Mouse (Mus musculus): Measurements from ENCODE around the gene 9230102O04Rik. TPM values are rescaled to one million over a fixed set of nuclear protein-coding genes. Genes with fewer than 3 reads are reported as not detected.
A peak's percentile ranks its signal among the peaks of the same experiment; 100 is the strongest.

The 9230102O04Rik gene
- total RNA-seq (2021): not detected
- long read RNA-seq, experiment 1: 0 reads
- long read RNA-seq, experiment 2, partial matches to known transcripts: 0 of 1 reads
- long read RNA-seq, experiment 2, other reads (novel, unspliced or antisense): 0 of 1 reads

- no peak for DNase-seq (ENCODE audit: low spot score in 2 of 2)
Observed at GRCm38 (mm10) chr2:9888913-9889650, at the start of gene 9230102O04Rik. Gene 9230102O04Rik, minus strand, starts transcription at chr2:9889540.

DNA sequence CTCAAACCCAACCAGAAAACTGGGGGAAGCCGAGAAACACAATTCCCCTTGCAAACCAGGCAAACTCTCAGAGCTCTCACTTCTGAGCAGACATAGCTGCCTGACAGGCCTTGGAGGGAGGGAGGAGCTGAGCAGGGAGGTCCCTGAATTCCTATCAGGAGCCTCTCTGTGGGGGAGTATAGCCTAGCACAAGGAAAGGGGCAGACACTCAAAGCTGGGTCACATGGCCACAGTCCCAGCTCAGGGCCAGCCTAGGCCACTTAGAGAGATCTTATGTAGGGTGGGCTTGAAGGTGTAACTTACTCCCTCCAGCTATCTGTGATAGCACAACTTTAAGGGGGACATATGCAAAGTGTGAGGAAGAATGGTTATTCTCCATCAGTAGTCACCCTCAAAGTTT, 46.6 kb upstream of the 9230102O04Rik start:
- DNase-seq (ENCODE audit: low spot score in 2 of 2): no peak

DNA sequence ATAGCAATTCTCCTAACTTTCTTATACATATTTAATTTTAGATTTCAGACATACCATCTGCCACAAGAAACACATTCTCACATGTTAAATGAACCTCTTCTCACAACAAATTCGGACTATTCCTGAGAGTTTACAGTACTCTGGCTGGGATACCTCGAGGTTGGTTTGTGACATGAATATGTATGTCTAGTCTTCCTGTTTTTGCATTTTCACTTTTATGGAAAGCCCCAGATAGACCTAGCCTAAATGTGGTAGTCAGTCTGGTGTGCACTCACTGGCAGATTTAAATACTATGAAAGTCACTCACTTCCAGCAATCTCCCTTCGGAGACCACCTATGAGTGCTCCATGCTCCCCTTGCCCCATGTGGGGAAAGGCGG, 37.6 kb upstream of the 9230102O04Rik start:
- no peak for DNase-seq (ENCODE audit: low spot score in 2 of 2)

DNA sequence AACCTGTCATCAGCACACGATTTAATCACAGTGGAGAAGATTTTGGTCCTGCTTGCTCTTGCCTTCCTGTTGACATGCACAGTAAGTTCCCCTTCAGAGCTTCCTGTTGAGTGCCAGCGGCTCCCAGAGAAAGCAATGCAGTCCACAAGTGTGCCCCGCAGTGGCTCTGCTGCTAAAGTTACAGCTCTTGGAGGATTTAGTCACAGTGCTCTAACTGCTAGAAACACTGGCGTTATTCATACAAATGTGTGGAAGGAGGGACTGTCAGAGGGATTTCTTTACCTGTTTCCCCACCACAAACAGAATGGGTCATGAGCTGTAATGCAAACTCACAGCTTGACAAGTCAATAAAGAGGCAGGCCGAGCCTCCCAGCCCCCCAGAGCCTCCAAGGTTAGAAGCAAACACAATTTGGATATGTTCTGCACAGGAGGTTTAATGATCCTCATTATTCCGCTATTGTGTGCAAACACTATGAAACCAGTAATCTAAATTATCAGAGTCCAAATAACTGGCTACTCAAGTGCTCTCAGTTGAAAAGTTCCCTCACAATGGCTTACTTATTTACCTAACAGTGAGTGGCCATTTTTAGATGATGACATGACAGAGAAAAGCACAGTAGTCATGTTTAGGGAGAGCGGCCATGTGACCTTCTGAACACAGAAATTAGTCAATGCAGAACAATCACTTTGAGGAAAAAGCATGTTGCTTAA, 37.0 kb upstream of the 9230102O04Rik start:
- DNase-seq (ENCODE audit: low spot score in 2 of 2): no peak

DNA sequence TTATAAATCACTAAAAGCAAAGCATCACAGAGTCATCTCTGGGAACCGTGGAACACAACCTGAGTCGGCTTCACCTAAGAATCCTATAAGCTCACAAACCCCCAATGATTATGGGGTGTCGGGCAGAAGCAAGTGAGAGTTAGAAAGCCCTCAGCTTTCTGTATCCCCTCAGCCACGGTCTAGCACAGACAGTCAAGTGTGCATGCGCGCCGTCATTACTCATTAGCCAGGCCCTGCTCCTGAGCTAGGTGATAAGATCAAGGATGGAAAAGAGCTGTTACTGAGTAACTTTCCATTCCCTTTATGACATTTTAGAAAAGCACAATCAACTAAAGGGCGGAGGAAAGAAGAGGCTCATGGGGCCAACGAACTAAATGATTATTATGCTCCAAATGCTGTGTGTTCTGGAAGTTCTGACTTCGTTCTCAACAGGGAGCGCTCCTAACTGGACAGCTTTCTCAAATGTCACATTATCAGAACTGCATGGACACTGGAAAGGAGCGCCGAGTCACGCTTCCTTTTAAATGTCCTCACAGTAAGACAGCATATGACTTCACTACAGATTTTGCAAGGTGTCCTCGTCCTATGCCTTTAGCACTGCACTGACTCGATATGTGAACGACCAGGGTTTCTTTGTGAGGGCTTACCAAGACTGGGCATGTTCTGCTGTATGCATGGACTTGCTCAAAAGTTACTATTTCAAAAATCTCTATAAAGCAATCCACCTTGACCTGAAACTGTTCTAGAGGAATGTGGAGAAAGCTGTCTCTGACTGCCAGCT, 29.5 kb upstream of the 9230102O04Rik start:
- no peak for DNase-seq (ENCODE audit: low spot score in 2 of 2)

- DNase-seq (ENCODE audit: low spot score in 2 of 2): peak in 1 of 2 experiments; percentile 16
Observed at GRCm38 (mm10) chr2:9917602-9918001, 28.3 kb upstream of the 9230102O04Rik start.

DNA sequence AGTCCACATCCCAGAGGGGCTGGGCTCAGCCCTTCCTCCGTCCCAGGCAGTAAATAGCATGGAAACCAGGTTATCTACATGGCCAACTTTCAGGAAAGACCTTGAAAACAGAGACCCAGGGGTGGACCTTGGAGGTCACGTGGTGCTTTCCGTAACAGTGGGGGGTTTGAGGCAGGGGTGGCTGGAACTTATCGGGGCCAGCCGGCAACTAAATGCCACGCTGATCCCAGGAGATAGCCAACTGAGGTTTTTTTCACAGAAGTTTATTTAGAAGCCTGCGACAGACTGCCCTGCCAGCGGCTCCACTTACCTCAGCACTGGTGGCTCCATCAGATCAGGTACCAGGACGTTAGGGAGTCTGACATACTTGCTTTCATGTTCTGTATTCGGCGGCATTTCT, 16.7 kb upstream of the 9230102O04Rik start:
- DNase-seq (ENCODE audit: low spot score in 2 of 2): no peak

GRCm38 (mm10) chr2:9903854-9904560, 14.7 kb upstream of the 9230102O04Rik start:
- DNase-seq (ENCODE audit: low spot score in 2 of 2): no peak

- no peak for DNase-seq (ENCODE audit: low spot score in 2 of 2)
Observed at GRCm38 (mm10) chr2:9897846-9898245, 8.5 kb upstream of the 9230102O04Rik start.

- no peak for DNase-seq (ENCODE audit: low spot score in 2 of 2)
Observed at GRCm38 (mm10) chr2:9896097-9896770, 6.9 kb upstream of the 9230102O04Rik start.

- DNase-seq (ENCODE audit: low spot score in 2 of 2): no peak
Observed at GRCm38 (mm10) chr2:9894836-9895593, 5.7 kb upstream of the 9230102O04Rik start.

DNA sequence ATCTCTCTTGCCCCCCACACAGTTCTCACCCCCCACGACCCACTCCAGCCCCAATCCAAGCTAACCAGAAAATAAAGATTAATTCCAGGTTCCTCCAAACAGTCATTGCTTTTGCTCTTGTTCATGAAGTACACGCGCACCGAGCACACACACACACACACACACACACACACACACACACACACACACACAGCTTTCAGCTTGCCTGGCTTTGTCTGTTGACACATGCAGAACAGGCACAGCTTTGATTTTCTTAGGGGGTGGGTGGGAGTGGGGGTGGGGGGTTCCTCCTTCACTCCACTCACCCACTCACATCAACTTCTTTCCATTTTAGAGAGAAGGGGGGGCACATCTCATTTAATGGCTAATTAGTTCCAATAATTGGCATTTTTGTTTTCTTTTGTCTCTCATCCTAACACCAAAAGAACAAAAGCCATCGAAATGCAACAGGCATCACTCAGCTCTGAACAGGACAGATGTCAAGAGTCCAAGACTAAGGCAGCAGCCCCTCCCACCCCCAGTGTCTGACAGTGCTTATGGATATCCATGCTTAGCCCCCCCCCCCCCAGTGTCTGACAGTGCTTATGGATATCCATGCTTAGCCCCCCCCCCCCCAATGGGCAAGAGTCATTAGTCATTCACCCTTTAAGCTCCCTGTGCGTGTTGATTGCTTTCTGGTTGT, 4.1 kb upstream of the 9230102O04Rik start:
- DNase-seq (ENCODE audit: low spot score in 2 of 2): no peak

DNA sequence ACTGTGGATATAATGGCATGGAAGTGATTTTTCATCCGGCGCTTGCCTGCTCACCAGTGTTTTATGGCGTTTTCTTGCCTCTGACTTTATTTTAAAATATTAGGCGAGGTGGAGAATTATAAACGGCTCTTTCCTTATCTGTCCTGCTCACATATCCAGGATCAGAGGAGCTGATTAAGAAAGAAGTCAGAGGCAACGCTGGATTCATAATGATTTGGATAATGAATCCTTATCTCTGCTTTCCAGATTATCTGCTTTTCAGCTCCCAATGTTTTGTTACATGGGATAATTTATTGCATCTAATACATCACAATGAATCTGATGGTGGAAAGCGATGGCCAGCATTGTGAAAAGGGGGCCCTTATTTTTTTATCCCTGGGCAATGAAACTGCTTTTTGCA, 3.2 kb upstream of the 9230102O04Rik start:
- DNase-seq (ENCODE audit: low spot score in 2 of 2): no peak

- DNase-seq (ENCODE audit: low spot score in 2 of 2): no peak
Observed at GRCm38 (mm10) chr2:9890906-9891305, 1.6 kb upstream of the 9230102O04Rik start.

DNA sequence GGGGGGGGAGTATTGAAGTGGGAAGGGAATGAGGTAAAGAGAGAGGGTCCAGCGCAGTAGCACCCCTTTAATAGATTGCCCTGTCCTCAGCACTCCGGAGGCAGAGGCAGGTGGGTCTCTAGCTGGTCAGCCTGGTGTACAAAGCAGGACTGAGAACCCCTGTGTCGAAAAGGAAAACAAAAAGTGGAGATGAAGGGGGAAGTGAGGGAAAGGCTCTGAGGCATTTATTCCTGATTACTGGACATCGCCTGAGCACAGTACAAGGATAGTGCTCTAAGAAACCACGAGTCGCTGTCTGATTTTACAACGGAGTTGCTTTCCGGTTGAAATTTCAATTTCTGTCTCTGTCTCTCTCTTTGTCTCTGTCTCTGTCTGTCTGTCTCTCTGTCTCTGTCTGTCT, 911 bp upstream of the 9230102O04Rik start:
- DNase-seq (ENCODE audit: low spot score in 2 of 2): no peak

DNA sequence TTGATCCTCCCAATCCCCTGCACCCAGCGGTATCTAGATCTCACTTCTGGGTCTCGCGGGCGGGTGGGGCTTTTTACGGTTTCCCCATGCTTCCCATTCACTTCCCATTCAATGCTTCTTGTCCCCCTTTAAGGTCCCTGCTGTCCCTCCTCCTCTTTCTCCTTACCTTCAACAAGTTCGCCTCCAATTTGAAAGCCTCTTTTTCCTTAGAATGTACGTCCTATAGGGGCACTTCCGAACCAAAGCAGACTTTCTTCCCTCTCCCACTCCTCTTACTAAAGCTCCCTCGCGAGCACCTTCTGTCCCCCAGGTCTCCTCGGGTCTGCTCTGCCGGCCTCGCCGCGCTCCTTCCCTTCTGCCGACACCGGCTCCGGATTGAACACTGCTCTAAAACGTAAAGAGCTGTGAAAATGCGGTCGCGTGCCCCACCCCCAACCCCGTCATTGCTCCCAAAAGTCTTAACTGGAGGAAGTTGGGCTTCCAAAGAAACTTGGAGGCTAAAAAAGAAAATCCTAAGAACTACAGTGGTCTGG, 377 bp upstream of the 9230102O04Rik start, which contains the start of gene Gata3:
TSS of gene Gata3 (minus strand) at position 384 of the 533 bp plus-strand sequence.
- no peak for DNase-seq (ENCODE audit: low spot score in 2 of 2)

- DNase-seq (ENCODE audit: low spot score in 2 of 2): no peak
Observed at GRCm38 (mm10) chr2:9887636-9888035, 1.7 kb downstream of the 9230102O04Rik start.

GRCm38 (mm10) chr2:9886921-9887610, 2.3 kb downstream of the 9230102O04Rik start:
- DNase-seq (ENCODE audit: low spot score in 2 of 2): no peak
